Mouse (Mus musculus) erythroblast, embryonic 14.5 days (primary cell): ENCODE results near the gene Vmn1r70.

ENCODE experiments used
- GATA1 ChIP-seq: IDR thresholded peaks from 2 replicates; pipeline ENCODE4 v1.6.1; 2012; ENCODE audit warnings: low read length, inconsistent platforms, mixed read lengths
- TAL1 ChIP-seq: IDR thresholded peaks from 3 replicates; pipeline ENCODE4 v1.6.1; 2012; ENCODE audit warnings: low read length, inconsistent platforms, mixed read lengths

DNA sequence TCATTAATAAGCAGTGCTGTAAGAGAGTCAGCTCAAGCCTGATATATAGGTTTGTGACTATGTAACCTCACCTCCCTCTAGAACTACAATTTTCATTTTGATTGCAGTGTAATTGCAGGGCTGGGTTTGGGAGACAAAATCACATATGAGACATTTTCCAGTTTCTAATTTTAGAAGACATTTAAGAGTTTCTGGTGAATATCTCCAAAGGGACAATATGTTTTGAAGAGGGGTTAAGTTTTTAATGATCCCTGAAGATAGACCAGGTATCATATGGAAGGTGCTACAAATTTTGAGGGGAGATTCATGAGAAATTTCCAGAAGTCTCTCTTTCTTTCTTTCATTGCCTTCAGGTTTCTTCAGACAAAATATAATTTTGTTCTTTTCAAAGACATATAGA, 17.8 kb upstream of the Vmn1r70 start, which contains the start of gene Vmn1r69:
- TF ChIP-seq TAL1 (no peak), GATA1 (no peak)
